Mouse (Mus musculus) kidney, embryonic 16.5 days (tissue): ENCODE data around the gene Ptprk. TPM values are rescaled to one million over a fixed set of nuclear protein-coding genes. Genes with fewer than 3 reads are reported as not detected.

Source experiments
- ATAC-seq: fragments of 200-750 bp; cut with Nextera tagmentation; 2 replicates; pipeline ENCODE4 v1.8.0; 2017; ENCODE audit warnings: moderate TSS enrichment; ENCODE audit not compliant: low FRiP score, low TSS enrichment
- H3K27ac ChIP-seq: fragments of 300-500 bp; sonication (generic); 2 replicates; pipeline ENCODE4 v1.5.1; 2014; ENCODE audit warnings: low read length
- H3K27me3 ChIP-seq: fragments of 300-500 bp; sonication (generic); 2 replicates; pipeline ENCODE4 v1.6.1; 2014; ENCODE audit warnings: low read length, control low read depth, mixed read lengths; ENCODE audit not compliant: insufficient read depth
- H3K36me3 ChIP-seq: fragments of 300-500 bp; sonication (generic); 2 replicates; pipeline ENCODE4 v1.6.1; 2014; ENCODE audit warnings: low read length, control low read depth, mixed read lengths; ENCODE audit not compliant: insufficient read depth
- H3K4me1 ChIP-seq: fragments of 300-500 bp; sonication (generic); 2 replicates; pipeline ENCODE4 v1.6.1; 2014; ENCODE audit warnings: low read length, control low read depth, mixed read lengths; ENCODE audit not compliant: insufficient read depth
- H3K4me2 ChIP-seq: fragments of 300-500 bp; sonication (generic); replicated peaks from 2 replicates; pipeline ENCODE4 v1.6.1; 2014; ENCODE audit warnings: low read depth, low read length
- H3K4me3 ChIP-seq: fragments of 300-500 bp; sonication (generic); 2 replicates; pipeline ENCODE4 v1.5.1; 2014; ENCODE audit warnings: mild to moderate bottlenecking, low read length
- H3K9ac ChIP-seq: fragments of 300-500 bp; sonication (generic); replicated peaks from 2 replicates; pipeline ENCODE4 v1.6.1; 2014; ENCODE audit warnings: low read length
- H3K9me3 ChIP-seq: fragments of 300-500 bp; sonication (generic); 2 replicates; pipeline ENCODE4 v1.6.1; 2016; ENCODE audit warnings: low read length, control low read depth
- WGBS: fragments of 180-500 bp; shearing (Covaris S2); extraction: QIAGEN DNeasy Blood & Tissue Kit; methylation state at CpG from one replicate; pipeline ENCODE4 v1.1.7; 2014; 5-methylcytosine and 5-hydroxymethylcytosine counted together
- polyA plus RNA-seq: library from polyadenylated mRNA; unstranded; fragments of >200 nt; fragmentation: Nextera tagmentation; extraction: Ambion mirVana; gene quantifications from 2 replicates; pipeline ENCODE4 v1.2.1, GENCODE M21; 2015

Ptprk gene
- polyA plus RNA-seq, 1 experiment from 2014 or later, result 34.7 TPM

GRCm38 (mm10) chr10:28304292-28304875, 229.8 kb downstream of the Ptprk start:
- H3K9me3 ChIP-seq, result no peaks in the 10 kb centered on the region
- H3K27me3 ChIP-seq, result no peaks in the 10 kb centered on the region
- H3K9ac ChIP-seq, result no peak overlapping the region
- H3K36me3 ChIP-seq, result no peaks in the 10 kb centered on the region
- H3K4me1 ChIP-seq, result no peaks in the 10 kb centered on the region
- no peak overlapping the region for H3K4me3 ChIP-seq
- no peak overlapping the region for H3K4me2 ChIP-seq
- no peak for ATAC-seq
- 54% methylated on average over 4 of the region's 4 CpGs for WGBS
- no peak overlapping the region for H3K27ac ChIP-seq

GRCm38 (mm10) chr10:28306451-28307086, 231.9 kb downstream of the Ptprk start:
- Histone ChIP-seq H3K36me3 (no peaks in the 10 kb centered on the region), H3K4me1 (peaks cover 5% of the 10 kb centered on the region; the same call in 1 of the 2 replicates), H3K9ac (no peak overlapping the region), H3K27ac (no peak overlapping the region), H3K9me3 (no peaks in the 10 kb centered on the region), H3K4me3 (no peak overlapping the region), H3K27me3 (no peaks in the 10 kb centered on the region), H3K4me2 (no peak overlapping the region)
- WGBS, result 70% methylated on average over 6 of the region's 6 CpGs
- no peak for ATAC-seq

GRCm38 (mm10) chr10:28311369-28311768, 236.7 kb downstream of the Ptprk start:
- 10% methylated on average over 1 of the region's 1 CpGs for WGBS

DNA sequence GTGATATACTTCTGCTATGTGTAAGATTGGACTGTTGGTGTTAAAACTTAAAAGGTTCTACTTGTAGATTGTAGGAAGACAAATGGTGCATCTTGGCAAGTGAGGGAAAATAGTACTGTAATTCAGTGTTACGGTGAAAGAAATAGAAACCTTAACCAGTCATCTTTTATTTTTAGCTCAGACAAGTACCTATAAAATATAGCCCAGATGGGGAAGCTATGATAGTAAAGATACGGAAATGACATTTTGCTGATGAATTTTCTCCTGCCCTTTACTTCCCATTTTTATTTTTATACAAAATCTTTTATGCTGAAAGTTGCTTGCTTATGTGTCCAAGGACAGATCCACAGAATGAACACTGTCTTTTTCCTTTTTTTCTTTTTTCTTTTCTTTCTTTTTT, 248.4 kb downstream of the Ptprk start:
- Histone ChIP-seq H3K27me3 (no peaks in the 10 kb centered on the region), H3K9ac (no peak overlapping the region), H3K4me2 (no peak overlapping the region), H3K4me3 (no peak overlapping the region), H3K27ac (no peak overlapping the region), H3K4me1 (no peaks in the 10 kb centered on the region), H3K36me3 (no peaks in the 10 kb centered on the region), H3K9me3 (no peaks in the 10 kb centered on the region)
- ATAC-seq, result no peak
- 66% methylated on average over 2 of the region's 2 CpGs for WGBS

More at GRCm38 (mm10) chr10:28311369-28311768, 236.7 kb downstream of the Ptprk start:
- ATAC-seq, result peak; percentile 74
- no peak overlapping the region for H3K4me3 ChIP-seq
- H3K27me3 ChIP-seq, result no peaks in the 10 kb centered on the region
- H3K9ac ChIP-seq, result no peak overlapping the region
- no peaks in the 10 kb centered on the region for H3K9me3 ChIP-seq
- H3K4me1 ChIP-seq, result peaks cover 6% of the 10 kb centered on the region; the same call in 1 of the 2 replicates
- H3K4me2 ChIP-seq, result no peak overlapping the region
- no peaks in the 10 kb centered on the region for H3K36me3 ChIP-seq
- H3K27ac ChIP-seq, result no peak overlapping the region

DNA sequence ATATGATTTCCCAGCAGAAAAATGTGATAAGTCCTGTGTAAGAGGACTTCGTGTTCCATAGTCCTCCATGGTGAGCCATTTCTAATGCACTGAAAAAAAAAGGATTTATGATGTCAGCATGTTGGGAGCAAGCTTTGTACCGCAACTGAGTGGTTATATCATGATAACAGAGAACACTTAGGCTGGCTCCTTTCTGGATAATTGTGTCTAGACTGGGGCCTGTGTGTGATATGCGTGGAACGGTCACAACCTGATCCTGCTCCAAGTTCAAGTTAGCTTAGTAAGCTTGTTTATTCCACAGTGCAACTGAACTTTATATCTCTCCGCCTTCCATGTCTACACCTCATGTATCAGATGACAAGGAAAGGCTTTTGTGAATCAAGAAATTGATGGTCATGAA, 260.6 kb downstream of the Ptprk start:
- no peaks in the 10 kb centered on the region for H3K36me3 ChIP-seq
- H3K4me1 ChIP-seq, result no peaks in the 10 kb centered on the region
- no peak overlapping the region for H3K4me3 ChIP-seq
- no peak overlapping the region for H3K4me2 ChIP-seq
- H3K9me3 ChIP-seq, result no peaks in the 10 kb centered on the region
- no peak for ATAC-seq
- no peak overlapping the region for H3K9ac ChIP-seq
- no peak overlapping the region for H3K27ac ChIP-seq
- H3K27me3 ChIP-seq, result no peaks in the 10 kb centered on the region
- 87% methylated on average over 5 of the region's 5 CpGs for WGBS

GRCm38 (mm10) chr10:28338536-28338935, 263.9 kb downstream of the Ptprk start:
- no peaks in the 10 kb centered on the region for H3K27me3 ChIP-seq
- H3K9me3 ChIP-seq, result no peaks in the 10 kb centered on the region
- no peaks in the 10 kb centered on the region for H3K36me3 ChIP-seq
- no peak overlapping the region for H3K9ac ChIP-seq
- no peak for ATAC-seq
- no peak overlapping the region for H3K27ac ChIP-seq
- 62% methylated on average over 5 of the region's 5 CpGs for WGBS
- no peak overlapping the region for H3K4me2 ChIP-seq
- no peaks in the 10 kb centered on the region for H3K4me1 ChIP-seq
- no peak overlapping the region for H3K4me3 ChIP-seq

DNA sequence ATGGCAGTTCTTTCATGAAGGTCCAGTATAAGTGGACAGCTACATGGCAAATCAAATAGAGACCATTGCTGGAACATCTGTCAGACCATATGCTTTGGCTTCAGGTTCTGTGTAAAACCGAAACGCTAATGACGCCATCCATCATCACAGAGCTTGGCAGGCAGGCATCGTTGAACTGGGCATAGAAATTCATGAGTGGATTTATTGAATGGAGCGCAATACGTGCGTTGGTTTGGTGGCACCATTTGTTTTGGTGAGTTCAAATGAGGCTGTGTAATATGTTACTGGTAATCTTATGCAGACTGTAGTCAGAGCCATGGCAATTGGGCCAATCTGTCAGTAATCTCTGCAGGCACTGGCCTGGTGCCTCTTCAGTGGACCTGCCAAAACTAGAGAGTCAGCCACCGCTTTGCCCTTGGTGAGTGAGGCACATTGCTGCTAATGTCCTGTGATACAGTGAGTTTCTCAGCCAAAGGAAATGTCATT, 270.6 kb downstream of the Ptprk start:
- ATAC-seq, result no peak
- WGBS, result 93% methylated on average over 8 of the region's 8 CpGs
- Histone ChIP-seq H3K4me3 (no peak overlapping the region), H3K9me3 (no peaks in the 10 kb centered on the region), H3K4me1 (no peaks in the 10 kb centered on the region), H3K9ac (no peak overlapping the region), H3K4me2 (no peak overlapping the region), H3K36me3 (no peaks in the 10 kb centered on the region), H3K27ac (no peak overlapping the region), H3K27me3 (no peaks in the 10 kb centered on the region)

GRCm38 (mm10) chr10:28365291-28365690, 290.7 kb downstream of the Ptprk start:
- 75% methylated on average over 6 of the region's 6 CpGs for whole genome bisulfite sequencing
- H3K4me1 ChIP-seq, result 0 out of 2 replicates have a peak, but pooled peaks cover 3% of the 10 kb centered on the region
- no peaks in the 10 kb centered on the region for H3K27me3 ChIP-seq
- H3K36me3 ChIP-seq, result no peaks in the 10 kb centered on the region
- H3K27ac ChIP-seq, result no peak overlapping the region
- no peak overlapping the region for H3K4me3 ChIP-seq
- H3K4me2 ChIP-seq, result no peak overlapping the region
- H3K9me3 ChIP-seq, result no peaks in the 10 kb centered on the region
- ATAC-seq, result no peak
- H3K9ac ChIP-seq, result no peak overlapping the region

GRCm38 (mm10) chr10:28366065-28366677, 291.6 kb downstream of the Ptprk start:
- no peak overlapping the region for H3K4me2 ChIP-seq
- no peaks in the 10 kb centered on the region for H3K9me3 ChIP-seq
- H3K4me1 ChIP-seq, result 0 out of 2 replicates have a peak, but pooled peaks cover 3% of the 10 kb centered on the region
- H3K36me3 ChIP-seq, result no peaks in the 10 kb centered on the region
- ATAC-seq, result no peak
- H3K27ac ChIP-seq, result no peak overlapping the region
- H3K4me3 ChIP-seq, result no peak overlapping the region
- H3K9ac ChIP-seq, result no peak overlapping the region
- 69% methylated on average over 5 of the region's 5 CpGs for WGBS
- H3K27me3 ChIP-seq, result no peaks in the 10 kb centered on the region

DNA sequence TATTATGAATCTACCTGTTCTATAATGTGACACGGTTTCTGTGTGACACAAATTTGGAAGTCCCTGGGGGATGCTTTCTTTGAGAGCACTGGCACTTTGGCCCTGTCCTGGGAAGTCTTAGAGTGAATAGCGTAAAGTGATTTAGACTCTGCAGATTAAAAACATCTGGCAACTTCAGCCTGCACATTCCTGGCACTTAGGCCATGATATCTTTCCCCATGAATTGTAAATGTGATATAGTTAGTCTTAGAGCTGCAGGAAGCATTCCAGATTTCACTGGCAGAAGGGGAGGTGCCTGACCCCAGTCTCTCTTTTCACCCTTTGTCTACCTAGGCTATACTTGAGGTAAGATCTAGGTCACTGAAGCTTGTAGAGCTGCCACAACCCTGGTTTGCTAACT, 295.2 kb downstream of the Ptprk start:
- WGBS, result 43% methylated on average over 2 of the region's 2 CpGs
- no peaks in the 10 kb centered on the region for H3K36me3 ChIP-seq
- ATAC-seq, result no peak
- no peaks in the 10 kb centered on the region for H3K27me3 ChIP-seq
- H3K4me2 ChIP-seq, result no peak overlapping the region
- no peaks in the 10 kb centered on the region for H3K9me3 ChIP-seq
- H3K9ac ChIP-seq, result no peak overlapping the region
- no peak overlapping the region for H3K27ac ChIP-seq
- no peak overlapping the region for H3K4me3 ChIP-seq
- H3K4me1 ChIP-seq, result 0 out of 2 replicates have a peak, but pooled peaks cover 3% of the 10 kb centered on the region
